Mouse (Mus musculus): ENCODE results near the gene Bdh1. TPM values are rescaled to one million over a fixed set of nuclear protein-coding genes. Genes with fewer than 3 reads are reported as not detected.
"Not testable (repeated sequence)": the region's sequence is repeated elsewhere in the genome, so short reads cannot be mapped to it uniquely, and the experiment has no call there.

Gene Bdh1
- polyA plus RNA-seq, 1 experiment from 2014 or later = 174 TPM

DNA sequence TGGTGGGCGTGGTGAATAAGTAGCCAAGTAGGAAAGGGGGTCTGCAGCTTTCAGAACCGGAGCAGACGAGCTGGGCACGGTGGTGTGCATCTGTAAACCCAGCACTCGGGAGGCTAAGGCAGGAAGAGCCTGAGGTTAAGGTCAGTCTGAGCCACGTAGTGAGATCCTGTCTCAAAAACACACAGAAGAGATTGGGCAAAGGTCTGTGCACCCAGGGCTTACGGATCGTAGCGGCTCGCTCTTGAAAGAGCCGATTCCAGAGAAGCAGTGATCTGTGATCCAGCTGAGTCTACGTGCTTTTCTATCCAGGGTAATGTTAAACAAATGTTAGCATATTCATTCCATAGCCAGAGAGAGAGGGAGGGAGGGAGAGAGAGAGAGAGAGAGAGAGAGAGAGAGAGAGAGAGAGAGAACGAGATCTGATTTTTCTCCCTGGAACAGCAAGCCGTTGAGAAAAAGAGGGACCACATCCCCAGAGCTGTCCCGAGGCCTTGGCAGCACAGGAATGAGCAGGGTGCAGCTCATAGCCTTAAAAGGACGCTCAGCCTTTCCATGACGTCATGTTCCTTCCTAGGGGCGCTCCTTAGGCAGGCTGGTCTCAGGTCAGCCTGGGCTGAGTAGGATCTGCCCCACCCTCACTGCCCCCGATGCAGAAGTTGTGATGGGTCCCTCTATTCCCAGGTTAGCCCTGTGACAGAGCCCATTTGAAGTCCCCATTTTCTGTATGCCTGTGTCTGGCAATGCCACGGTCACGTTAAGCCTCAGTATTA lies 33.4 kb downstream of the Bdh1 start:
- Histone ChIP-seq H3K4me1 (replicated peaks) (peaks cover 17% of the 10 kb centered on the region), H3K27ac (peak overlapping the region; percentile 56; the same call in 1 of the 2 replicates), H3K36me3 (0 out of 2 replicates have a peak, but pooled peaks cover 4% of the 10 kb centered on the region), H3K27me3 (replicated peaks) (no peaks in the 10 kb centered on the region), H3K4me3 (replicated peaks) (no peak overlapping the region), H3K4me2 (replicated peaks) (peak overlapping the region; percentile 28; the same call in 1 of the 2 replicates), H3K9me3 (no peaks in the 10 kb centered on the region), H3K9ac (no peak overlapping the region)
- 54% methylated on average over 21 of the region's 21 CpGs for WGBS
- no peak for ATAC-seq

GRCm38 (mm10) chr16:31458229-31458918 lies 36.3 kb downstream of the Bdh1 start:
- 0 out of 2 replicates have a peak, but pooled peaks cover 4% of the 10 kb centered on the region for H3K36me3 ChIP-seq
- peaks cover 18% of the 10 kb centered on the region for H3K4me1 ChIP-seq (replicated peaks)
- H3K27me3 ChIP-seq (replicated peaks) = no peaks in the 10 kb centered on the region
- 0 out of 2 replicates have a peak overlapping the region, but pooled peaks have one; percentile 1 for H3K27ac ChIP-seq
- peak overlapping the region; percentile 28 for H3K4me3 ChIP-seq (replicated peaks)
- ATAC-seq = 0 out of 2 replicates have a peak, but pooled peaks have one; percentile 6
- 10% methylated on average over 17 of the region's 17 CpGs for WGBS
- H3K9me3 ChIP-seq = no peaks in the 10 kb centered on the region
- peak overlapping the region; percentile 39 for H3K9ac ChIP-seq
- peak overlapping the region; percentile 63 for H3K4me2 ChIP-seq (replicated peaks)

DNA sequence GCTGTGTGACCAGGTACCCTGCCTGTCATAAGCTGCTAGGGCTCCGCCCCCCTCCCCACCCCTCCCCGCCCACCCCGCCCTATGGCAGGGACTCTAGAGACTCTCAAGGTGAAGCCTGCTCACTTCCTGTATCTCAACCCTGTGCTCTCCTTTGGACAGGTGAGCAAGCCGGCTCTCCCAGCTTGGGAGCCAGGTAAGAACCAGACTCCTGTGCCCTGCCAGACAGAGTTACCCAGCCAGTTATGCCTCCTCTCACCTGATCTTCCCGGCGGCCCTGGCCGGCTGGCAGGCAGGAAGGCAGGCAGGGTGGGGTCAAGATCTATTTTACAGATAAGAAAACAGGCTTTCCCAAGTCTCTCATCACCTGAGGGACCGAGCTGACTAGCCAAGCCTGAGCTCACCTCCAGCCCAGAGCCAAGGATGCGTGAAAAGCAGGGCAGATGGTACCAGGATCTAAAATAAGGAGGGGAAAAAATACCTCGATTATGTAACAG lies 37.9 kb downstream of the Bdh1 start:
- no peak overlapping the region for H3K4me3 ChIP-seq (replicated peaks)
- H3K27ac ChIP-seq = peak overlapping the region; percentile 63; the same call in 1 of the 2 replicates
- no peak overlapping the region for H3K9ac ChIP-seq
- H3K27me3 ChIP-seq (replicated peaks) = no peaks in the 10 kb centered on the region
- 0 out of 2 replicates have a peak overlapping the region, but pooled peaks have one; percentile 4 for H3K4me2 ChIP-seq (replicated peaks)
- 0 out of 2 replicates have a peak, but pooled peaks cover 4% of the 10 kb centered on the region for H3K36me3 ChIP-seq
- ATAC-seq = peak; percentile 88
- H3K9me3 ChIP-seq = no peaks in the 10 kb centered on the region
- 21% methylated on average over 10 of the region's 10 CpGs for WGBS
- peaks cover 17% of the 10 kb centered on the region; the same call in 1 of the 2 replicates for H3K4me1 ChIP-seq (replicated peaks)

DNA sequence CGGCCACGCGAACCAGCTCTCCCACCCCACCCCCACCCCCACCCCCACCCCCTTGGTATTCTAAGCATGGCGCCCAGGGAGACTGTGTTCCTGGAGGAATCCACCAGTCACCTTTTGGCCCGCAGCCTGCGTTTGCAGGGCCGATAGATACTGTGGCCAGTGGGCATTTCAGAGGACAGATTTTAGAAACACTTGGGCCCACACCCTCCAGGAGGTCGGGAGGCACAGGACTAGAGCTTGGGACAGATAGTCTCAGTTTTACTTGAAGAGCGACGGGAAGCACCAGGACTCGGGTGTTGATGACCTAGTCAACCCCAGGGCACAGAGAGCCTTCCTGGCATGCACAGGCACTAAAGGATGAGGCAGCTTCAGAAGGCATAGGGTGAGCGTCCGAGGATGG lies 38.4 kb downstream of the Bdh1 start:
- no peak for ATAC-seq

GRCm38 (mm10) chr16:31461046-31461445 lies 39.0 kb downstream of the Bdh1 start:
- WGBS = 73% methylated on average over 5 of the region's 5 CpGs
- Histone ChIP-seq H3K4me1 (replicated peaks) (0 out of 2 replicates have a peak, but pooled peaks cover 8% of the 10 kb centered on the region), H3K4me2 (replicated peaks) (no peak overlapping the region), H3K36me3 (0 out of 2 replicates have a peak, but pooled peaks cover 4% of the 10 kb centered on the region), H3K27me3 (replicated peaks) (no peaks in the 10 kb centered on the region), H3K9me3 (no peaks in the 10 kb centered on the region), H3K4me3 (replicated peaks) (no peak overlapping the region), H3K27ac (no peak overlapping the region), H3K9ac (no peak overlapping the region)
- no peak for ATAC-seq

More for the DNA sequence above, 38.4 kb downstream of the Bdh1 start:
- Histone ChIP-seq H3K4me3 (replicated peaks) (no peak overlapping the region), H3K4me1 (replicated peaks) (peaks cover 13% of the 10 kb centered on the region; the same call in 1 of the 2 replicates), H3K4me2 (replicated peaks) (0 out of 2 replicates have a peak overlapping the region, but pooled peaks have one; percentile 4), H3K27ac (no peak overlapping the region), H3K27me3 (replicated peaks) (no peaks in the 10 kb centered on the region), H3K36me3 (0 out of 2 replicates have a peak, but pooled peaks cover 4% of the 10 kb centered on the region), H3K9ac (no peak overlapping the region), H3K9me3 (no peaks in the 10 kb centered on the region)
- 47% methylated on average over 13 of the region's 13 CpGs for WGBS

GRCm38 (mm10) chr16:31462113-31462687 lies 40.1 kb downstream of the Bdh1 start:
- Histone ChIP-seq H3K9me3 (no peaks in the 10 kb centered on the region), H3K4me1 (replicated peaks) (0 out of 2 replicates have a peak, but pooled peaks cover 8% of the 10 kb centered on the region), H3K27me3 (replicated peaks) (no peaks in the 10 kb centered on the region), H3K4me2 (replicated peaks) (no peak overlapping the region), H3K36me3 (0 out of 2 replicates have a peak, but pooled peaks cover 4% of the 10 kb centered on the region), H3K9ac (no peak overlapping the region), H3K27ac (no peak overlapping the region), H3K4me3 (replicated peaks) (no peak overlapping the region)
- no peak for ATAC-seq
- 27% methylated on average over 12 of the region's 12 CpGs for WGBS

GRCm38 (mm10) chr16:31464953-31465352 lies 42.9 kb downstream of the Bdh1 start:
- ATAC-seq = peak; percentile 61
- 74% methylated on average over 5 of the region's 5 CpGs for WGBS
- no peak overlapping the region for H3K4me3 ChIP-seq (replicated peaks)
- H3K27me3 ChIP-seq (replicated peaks) = no peaks in the 10 kb centered on the region
- no peak overlapping the region for H3K4me2 ChIP-seq (replicated peaks)
- no peak overlapping the region for H3K9ac ChIP-seq
- no peak overlapping the region for H3K27ac ChIP-seq
- 0 out of 2 replicates have a peak, but pooled peaks cover 4% of the 10 kb centered on the region for H3K4me1 ChIP-seq (replicated peaks)
- H3K36me3 ChIP-seq = no peaks in the 10 kb centered on the region
- no peaks in the 10 kb centered on the region for H3K9me3 ChIP-seq

GRCm38 (mm10) chr16:31465630-31466029 lies 43.5 kb downstream of the Bdh1 start:
- no peak overlapping the region for H3K27ac ChIP-seq
- H3K9me3 ChIP-seq = no peaks in the 10 kb centered on the region

DNA sequence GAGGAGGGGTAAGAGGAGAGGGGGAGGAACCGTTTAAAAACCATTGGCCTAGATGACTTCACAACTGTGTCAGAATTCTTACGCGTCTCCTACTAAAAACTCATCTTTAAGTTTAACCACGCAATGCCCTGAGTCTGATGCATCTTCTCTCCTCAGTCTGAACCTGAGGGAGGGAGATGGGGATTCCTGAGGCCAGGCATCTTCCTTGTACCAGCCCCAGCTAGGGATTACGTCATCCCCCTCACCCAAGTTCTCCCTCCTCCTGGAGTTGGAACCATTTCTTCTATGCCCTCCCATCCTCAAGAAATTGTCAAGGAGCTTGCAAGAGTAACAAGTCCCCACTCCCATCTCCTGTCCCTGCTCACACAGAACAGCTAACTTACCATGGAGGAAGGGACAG lies 44.0 kb downstream of the Bdh1 start:
- no peaks in the 10 kb centered on the region for H3K9me3 ChIP-seq
- ATAC-seq = no peak
- H3K9ac ChIP-seq = no peak overlapping the region
- H3K27ac ChIP-seq = no peak overlapping the region
- 77% methylated on average over 5 of the region's 5 CpGs for WGBS
- H3K27me3 ChIP-seq (replicated peaks) = no peaks in the 10 kb centered on the region
- H3K4me1 ChIP-seq (replicated peaks) = 0 out of 2 replicates have a peak, but pooled peaks cover 1% of the 10 kb centered on the region
- no peak overlapping the region for H3K4me2 ChIP-seq (replicated peaks)
- H3K36me3 ChIP-seq = no peaks in the 10 kb centered on the region
- H3K4me3 ChIP-seq (replicated peaks) = no peak overlapping the region

More at GRCm38 (mm10) chr16:31465630-31466029, 43.5 kb downstream of the Bdh1 start:
- no peak for ATAC-seq
- no peaks in the 10 kb centered on the region for H3K27me3 ChIP-seq (replicated peaks)
- H3K36me3 ChIP-seq = no peaks in the 10 kb centered on the region
- H3K9ac ChIP-seq = no peak overlapping the region
- 0 out of 2 replicates have a peak, but pooled peaks cover 4% of the 10 kb centered on the region for H3K4me1 ChIP-seq (replicated peaks)
- 38% methylated on average over 4 of the region's 4 CpGs for WGBS
- no peak overlapping the region for H3K4me3 ChIP-seq (replicated peaks)
- no peak overlapping the region for H3K4me2 ChIP-seq (replicated peaks)

DNA sequence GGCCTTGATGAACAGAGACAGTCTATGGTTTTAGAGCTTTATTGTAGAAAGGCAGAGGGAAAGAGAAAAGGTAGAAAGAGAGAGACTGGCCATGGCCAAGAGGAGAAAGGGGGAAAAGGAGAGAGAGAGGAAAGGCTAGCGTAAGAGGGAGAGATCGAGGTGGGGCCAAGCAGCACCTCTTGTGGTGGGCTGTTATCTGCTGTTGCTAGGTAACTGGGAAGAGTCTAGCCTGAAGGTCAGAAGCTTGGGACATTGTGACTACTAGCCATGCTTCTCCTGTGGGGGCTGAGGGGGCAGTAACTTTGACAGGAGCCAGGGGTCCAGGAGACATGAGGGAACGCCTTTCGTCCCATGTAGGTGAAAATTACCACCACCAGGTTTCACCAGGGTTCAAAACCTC lies 48.7 kb downstream of the Bdh1 start:
- H3K36me3 ChIP-seq; H3K4me2 ChIP-seq (replicated peaks); ATAC-seq; H3K4me3 ChIP-seq (replicated peaks); H3K27ac ChIP-seq; H3K9ac ChIP-seq; H3K27me3 ChIP-seq (replicated peaks); H3K9me3 ChIP-seq; H3K4me1 ChIP-seq (replicated peaks): not testable (repeated sequence)
- WGBS = 82% methylated on average over 4 of the region's 4 CpGs

DNA sequence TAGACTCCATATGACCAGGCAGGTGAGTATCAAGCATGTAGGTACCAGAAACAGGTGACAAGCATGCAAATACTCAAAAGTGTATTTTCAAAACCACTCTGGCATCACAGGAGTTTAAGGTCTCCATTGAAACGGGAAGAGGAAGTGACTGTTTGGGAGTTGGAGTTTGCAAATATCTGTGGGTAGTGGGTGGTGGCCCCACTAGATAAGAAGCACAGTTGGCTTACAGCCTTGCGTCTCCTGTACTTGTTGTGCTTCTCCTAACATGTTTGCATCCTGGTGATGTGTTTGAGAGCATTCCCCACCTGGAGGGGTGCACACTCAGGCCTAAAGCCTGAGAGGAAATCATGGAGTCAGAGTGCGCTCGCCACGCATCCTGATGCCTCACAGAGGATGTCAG lies 49.9 kb downstream of the Bdh1 start:
- Histone ChIP-seq H3K4me2 (replicated peaks) (no peak overlapping the region), H3K4me3 (replicated peaks) (no peak overlapping the region), H3K9ac (no peak overlapping the region), H3K4me1 (replicated peaks) (no peaks in the 10 kb centered on the region; the same call in 1 of the 2 replicates), H3K27ac (no peak overlapping the region), H3K36me3 (no peaks in the 10 kb centered on the region), H3K9me3 (no peaks in the 10 kb centered on the region), H3K27me3 (replicated peaks) (no peaks in the 10 kb centered on the region)
- WGBS = 80% methylated on average over 5 of the region's 5 CpGs
- no peak for ATAC-seq

- WGBS = 91% methylated on average over 1 of the region's 1 CpGs
- no peak for ATAC-seq
Observed at GRCm38 (mm10) chr16:31473226-31473625, 51.1 kb downstream of the Bdh1 start.

More at GRCm38 (mm10) chr16:31473226-31473625, 51.1 kb downstream of the Bdh1 start:
- Histone ChIP-seq H3K4me2 (replicated peaks) (no peak overlapping the region), H3K27ac (no peak overlapping the region), H3K9me3 (no peaks in the 10 kb centered on the region), H3K27me3 (replicated peaks) (no peaks in the 10 kb centered on the region), H3K4me3 (replicated peaks) (no peak overlapping the region), H3K9ac (no peak overlapping the region), H3K36me3 (no peaks in the 10 kb centered on the region), H3K4me1 (replicated peaks) (no peaks in the 10 kb centered on the region; the same call in 1 of the 2 replicates)

All from intestine, embryonic 15.5 days (tissue).